Mouse (Mus musculus): ENCODE measurements around the gene Sumf1. TPM values are rescaled to one million over a fixed set of nuclear protein-coding genes. Genes with fewer than 3 reads are reported as not detected.

The Sumf1 gene
- total RNA-seq, 2 experiments from 2014 or later, result 22.4 to 23.8 TPM

GRCm38 (mm10) chr6:108211896-108212880, 26.8 kb upstream of the Sumf1 start:
- no peak for DNase-seq (ENCODE audit: low spot score in 2 of 2)

GRCm38 (mm10) chr6:108206914-108207566, 21.7 kb upstream of the Sumf1 start:
- no peak for DNase-seq (ENCODE audit: low spot score in 2 of 2)

DNA sequence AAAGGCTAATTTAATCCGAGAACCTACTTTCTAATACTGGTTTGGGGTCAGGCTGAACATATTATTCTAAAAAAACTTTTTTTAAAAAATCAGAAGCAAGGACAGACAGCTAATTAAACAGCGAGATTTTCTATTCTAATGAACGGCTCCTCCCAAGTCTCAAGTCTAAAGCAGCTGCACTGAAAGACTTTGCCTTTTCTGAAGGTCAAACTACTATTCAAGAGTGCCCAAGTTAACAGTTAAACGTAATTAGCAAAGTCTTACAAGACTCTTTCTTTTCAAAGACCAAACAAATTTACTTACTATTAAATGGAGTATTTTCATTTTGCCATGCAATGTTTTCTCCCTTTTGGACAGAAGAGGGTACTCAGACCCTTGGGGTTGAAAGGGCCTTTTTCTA, 20.8 kb upstream of the Sumf1 start:
- no peak for DNase-seq (ENCODE audit: low spot score in 2 of 2)

DNA sequence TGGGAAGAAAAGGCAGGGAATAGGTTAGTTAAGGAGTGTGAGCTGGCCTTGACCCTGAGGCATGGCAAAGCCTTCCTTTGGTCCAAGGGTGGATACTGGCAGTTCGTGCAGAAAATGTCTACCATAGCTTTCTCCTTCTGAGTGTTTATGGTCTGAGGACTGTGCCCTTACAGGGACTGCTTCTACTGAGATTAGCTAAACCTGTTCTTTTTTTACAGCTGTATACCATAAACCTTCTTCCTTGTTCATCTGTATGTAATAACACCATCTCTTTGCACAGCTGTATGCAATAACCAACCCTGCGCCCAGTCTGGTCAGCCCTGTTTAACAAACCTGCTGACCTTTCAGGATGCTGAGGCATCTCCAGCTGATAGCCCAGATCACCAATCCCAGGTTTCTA, 18.9 kb upstream of the Sumf1 start:
- no peak for DNase-seq (ENCODE audit: low spot score in 2 of 2)

DNA sequence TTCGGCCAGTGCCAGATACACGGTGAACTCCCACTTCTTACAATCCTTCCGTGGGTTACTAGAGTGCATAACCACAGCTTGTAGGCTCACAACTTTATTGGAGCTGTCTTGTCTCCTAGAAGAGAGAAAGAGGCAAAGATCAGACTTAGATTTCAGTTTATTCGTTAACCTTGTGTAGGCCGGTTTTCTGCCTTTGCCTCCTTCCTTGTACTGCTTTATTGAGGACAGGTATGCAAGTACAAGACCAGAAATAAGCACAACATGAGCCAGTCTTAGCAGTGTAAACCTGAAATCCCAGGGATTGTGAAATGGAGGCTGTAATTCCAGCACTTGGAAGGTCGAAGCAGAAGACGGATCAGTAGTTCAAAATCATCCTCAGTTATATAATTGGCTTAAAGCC, 12.9 kb upstream of the Sumf1 start:
- no peak for DNase-seq (ENCODE audit: low spot score in 2 of 2)

DNA sequence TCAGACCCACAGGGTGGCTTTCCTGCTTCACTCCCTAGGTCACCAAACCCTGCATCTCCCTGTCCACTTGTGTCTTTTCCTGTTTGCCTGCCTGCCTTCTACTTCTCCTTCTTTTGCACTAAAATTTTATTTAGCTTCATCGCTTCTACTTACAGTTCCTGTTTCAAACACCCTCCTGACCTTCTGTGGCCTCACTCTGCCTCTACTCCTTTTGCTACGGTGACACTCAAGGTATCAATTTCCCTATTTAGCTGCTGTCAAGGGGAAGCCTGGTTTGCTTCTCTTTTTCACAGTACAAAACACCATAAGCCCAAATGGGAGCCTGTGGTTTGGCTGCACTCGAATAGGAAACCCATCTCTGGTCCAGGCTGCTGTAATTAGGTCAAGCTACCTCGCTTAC, 11.7 kb upstream of the Sumf1 start:
- no peak for DNase-seq (ENCODE audit: low spot score in 2 of 2)

GRCm38 (mm10) chr6:108196665-108197064, 11.3 kb upstream of the Sumf1 start:
- no peak for DNase-seq (ENCODE audit: low spot score in 2 of 2)

GRCm38 (mm10) chr6:108192632-108193031, 7.2 kb upstream of the Sumf1 start:
- no peak for DNase-seq (ENCODE audit: low spot score in 2 of 2)

- DNase-seq (ENCODE audit: low spot score in 2 of 2), result no peak
These were observed 5.3 kb upstream of the Sumf1 start for GRCm38 (mm10) chr6:108190690-108191089.

- no peak for DNase-seq (ENCODE audit: low spot score in 2 of 2)
These were observed 265 bp upstream of the Sumf1 start for GRCm38 (mm10) chr6:108185685-108186009.

DNA sequence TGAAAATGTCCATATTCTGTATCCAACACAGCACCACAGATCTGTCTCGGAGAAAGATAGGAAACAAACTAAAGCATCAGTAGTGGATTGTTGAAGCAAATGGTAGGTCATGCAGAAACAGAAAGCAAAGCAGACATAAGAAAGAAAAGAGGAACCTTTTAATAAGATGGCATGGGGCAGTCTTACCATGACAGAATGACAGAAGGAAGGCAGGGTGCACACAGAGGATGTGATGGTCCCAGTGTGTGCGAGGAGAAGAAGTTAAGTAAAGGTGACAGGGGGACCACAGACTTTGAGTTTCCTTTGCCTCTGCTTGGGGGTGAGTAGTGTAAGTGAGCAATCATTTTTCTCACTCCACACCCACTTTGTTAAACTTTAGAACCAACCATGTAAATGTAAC, 6.3 kb downstream of the Sumf1 start:
- no peak for DNase-seq (ENCODE audit: low spot score in 2 of 2)

GRCm38 (mm10) chr6:108174181-108174580, 11.2 kb downstream of the Sumf1 start:
- DNase-seq (ENCODE audit: low spot score in 2 of 2), result peak in 1 of 2 experiments; percentile 25

GRCm38 (mm10) chr6:108172219-108172618, 13.2 kb downstream of the Sumf1 start:
- DNase-seq (ENCODE audit: low spot score in 2 of 2), result no peak

DNA sequence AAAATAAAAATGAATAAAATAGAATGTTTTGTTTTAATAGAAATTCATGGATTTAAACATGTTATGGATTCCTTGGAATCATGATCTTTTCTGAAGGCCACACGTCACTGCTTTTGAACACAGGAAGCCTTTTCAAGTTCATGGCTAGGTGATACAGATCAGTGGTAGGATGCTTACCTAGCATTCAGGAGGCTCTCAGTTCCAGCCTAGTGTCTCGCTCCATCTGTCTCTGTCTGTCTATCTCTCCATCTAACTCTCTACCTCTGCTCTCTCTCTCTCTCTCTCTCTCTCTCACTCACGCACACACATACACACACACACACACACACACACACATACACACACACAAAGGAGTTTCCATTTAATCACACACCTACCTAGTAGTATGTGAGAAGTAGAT, 15.9 kb downstream of the Sumf1 start:
- no peak for DNase-seq (ENCODE audit: low spot score in 2 of 2)

DNA sequence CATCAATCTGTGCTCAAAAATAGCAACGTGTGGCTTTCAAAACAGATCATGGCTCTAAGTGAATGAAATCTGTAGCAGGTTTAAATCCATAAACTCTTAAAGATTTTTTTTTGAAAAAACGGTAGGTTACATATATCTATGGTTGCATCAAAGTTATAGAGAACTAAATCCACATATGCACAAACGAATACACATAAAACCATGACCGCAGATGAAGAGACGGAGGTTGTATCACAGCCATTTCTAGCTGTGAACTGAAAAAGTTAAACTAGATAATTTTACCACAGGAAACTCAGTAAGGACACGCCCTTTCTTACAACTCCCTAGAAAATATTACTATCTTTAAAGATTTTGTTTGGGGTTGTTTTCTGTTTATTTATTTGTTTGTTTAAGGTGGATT, 16.7 kb downstream of the Sumf1 start:
- no peak for DNase-seq (ENCODE audit: low spot score in 2 of 2)

GRCm38 (mm10) chr6:108167946-108168680, 17.3 kb downstream of the Sumf1 start:
- DNase-seq (ENCODE audit: low spot score in 2 of 2), result no peak

- DNase-seq (ENCODE audit: low spot score in 2 of 2), result no peak
These were observed 19.8 kb downstream of the Sumf1 start for GRCm38 (mm10) chr6:108165598-108165997.

DNA sequence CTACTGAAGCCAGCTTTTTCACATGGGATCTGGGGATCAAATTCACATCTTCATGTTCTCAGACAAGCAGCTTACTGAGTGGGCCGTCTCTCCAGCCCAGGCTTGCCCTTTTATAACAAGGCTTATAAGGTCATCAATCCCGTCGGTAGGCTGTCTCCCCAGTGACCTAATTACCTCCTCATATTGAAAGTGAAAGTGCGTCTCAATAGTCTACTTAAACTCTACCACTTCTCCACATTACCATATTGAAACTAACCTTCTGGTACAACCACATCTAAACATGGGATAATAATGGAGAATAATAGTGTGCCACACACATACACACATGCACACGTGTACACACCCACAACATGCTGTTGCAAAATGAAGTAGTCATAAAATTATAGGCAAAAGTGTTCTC, 20.4 kb downstream of the Sumf1 start:
- DNase-seq (ENCODE audit: low spot score in 2 of 2), result no peak

DNA sequence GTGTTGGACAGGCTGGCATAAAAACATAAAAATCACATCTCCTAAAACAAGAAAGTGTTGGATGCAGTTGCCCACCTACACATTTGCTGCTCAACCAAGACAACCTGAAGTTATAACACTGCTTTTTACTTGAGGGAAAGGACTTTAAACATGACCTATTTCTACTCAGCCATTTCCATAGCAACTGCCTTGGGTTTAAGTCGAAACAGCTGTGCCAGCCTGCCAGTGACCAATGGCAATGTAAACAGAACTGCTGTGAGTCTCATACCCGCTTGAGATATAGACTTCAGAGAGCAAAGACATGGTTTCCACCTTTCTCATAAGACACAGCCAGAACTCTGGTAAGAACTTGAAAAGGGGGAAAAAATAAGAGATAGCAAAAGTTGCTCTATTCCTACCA, 24.8 kb downstream of the Sumf1 start:
- no peak for DNase-seq (ENCODE audit: low spot score in 2 of 2)

GRCm38 (mm10) chr6:108156881-108157280, 28.5 kb downstream of the Sumf1 start:
- DNase-seq (ENCODE audit: low spot score in 2 of 2), result no peak

DNA sequence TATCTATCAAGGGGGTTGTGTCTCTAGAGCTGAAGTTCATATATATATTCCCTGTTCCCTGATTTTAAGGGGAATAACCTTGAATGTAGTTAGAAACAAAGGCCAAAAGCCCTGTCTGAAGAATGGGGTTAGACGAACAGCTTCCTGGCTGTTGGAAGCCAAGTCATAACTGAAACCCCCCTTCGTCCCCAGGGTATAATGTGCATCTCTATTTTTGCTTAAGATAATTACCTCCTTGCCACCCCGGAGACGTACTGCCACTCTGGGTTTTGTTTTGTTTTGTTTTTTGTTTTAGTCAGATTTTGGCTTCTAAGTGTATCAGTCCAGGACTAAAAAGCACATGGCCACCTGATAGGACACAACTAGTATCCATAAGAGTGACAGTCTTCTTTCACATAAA, 31.1 kb downstream of the Sumf1 start:
- DNase-seq (ENCODE audit: low spot score in 2 of 2), result no peak
